Mouse (Mus musculus): Measurements from ENCODE around the gene Flrt1. TPM values are rescaled to one million over a fixed set of nuclear protein-coding genes. Genes with fewer than 3 reads are reported as not detected.

Flrt1 gene
- under 1 TPM; 0.61 to 0.99 TPM for total RNA-seq (2021)
- long read RNA-seq, experiment 1, partial matches to known transcripts = 0 of 4 reads
- long read RNA-seq, experiment 1, other reads (novel, unspliced or antisense) = 4 of 4 reads
- long read RNA-seq, experiment 2, partial matches to known transcripts = 0 of 1 reads
- long read RNA-seq, experiment 2, other reads (novel, unspliced or antisense) = 1 of 1 reads

DNA sequence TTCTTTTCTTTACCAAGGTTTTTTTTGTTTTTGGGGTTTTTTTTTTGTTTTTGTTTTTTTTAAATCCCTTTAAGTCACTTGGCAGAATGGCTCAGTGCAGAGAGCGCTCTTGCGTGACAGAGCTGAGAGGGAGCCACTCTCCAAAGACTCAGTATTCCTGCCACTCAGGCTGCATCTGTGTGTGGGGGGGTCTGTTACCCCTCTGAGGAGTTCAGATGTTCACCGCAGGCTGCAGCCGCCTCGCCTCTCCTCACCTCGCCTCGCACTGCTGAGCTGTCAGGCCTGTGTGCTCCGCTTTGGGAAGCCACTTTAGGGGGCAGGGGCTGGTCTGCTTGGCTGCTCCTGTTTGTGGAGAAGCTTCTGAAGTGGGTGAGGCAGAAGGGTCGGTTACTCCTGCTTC lies at the start of gene Flrt1:
TSS of gene Flrt1 (minus strand) at position 186 of the 400 bp plus-strand sequence.
- DNase-seq = no peak

GRCm38 (mm10) chr19:7155196-7155595 lies 49.7 kb upstream of the Flrt1 start:
- peak; percentile 42 for DNase-seq

DNA sequence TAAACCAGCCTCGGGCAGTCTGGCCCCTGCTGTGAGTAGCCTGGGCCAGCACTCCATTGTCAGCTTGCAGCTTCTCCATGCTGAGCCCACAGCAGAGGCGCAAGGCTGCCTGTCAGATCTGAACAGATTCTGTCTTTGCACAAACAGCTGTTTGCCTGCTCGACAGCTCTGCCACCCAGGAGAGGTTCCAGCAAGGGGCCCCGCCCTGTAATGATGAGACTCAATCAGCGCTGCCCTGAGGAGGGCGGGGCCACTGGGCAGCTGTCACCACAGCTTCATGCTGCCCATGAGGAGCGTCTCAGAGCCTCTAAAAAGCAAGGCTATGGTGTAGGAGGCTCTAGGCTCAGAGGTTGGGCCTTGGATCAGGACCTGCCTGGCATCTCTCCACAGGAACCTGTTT lies 47.7 kb upstream of the Flrt1 start:
- peak; percentile 68 for DNase-seq

DNA sequence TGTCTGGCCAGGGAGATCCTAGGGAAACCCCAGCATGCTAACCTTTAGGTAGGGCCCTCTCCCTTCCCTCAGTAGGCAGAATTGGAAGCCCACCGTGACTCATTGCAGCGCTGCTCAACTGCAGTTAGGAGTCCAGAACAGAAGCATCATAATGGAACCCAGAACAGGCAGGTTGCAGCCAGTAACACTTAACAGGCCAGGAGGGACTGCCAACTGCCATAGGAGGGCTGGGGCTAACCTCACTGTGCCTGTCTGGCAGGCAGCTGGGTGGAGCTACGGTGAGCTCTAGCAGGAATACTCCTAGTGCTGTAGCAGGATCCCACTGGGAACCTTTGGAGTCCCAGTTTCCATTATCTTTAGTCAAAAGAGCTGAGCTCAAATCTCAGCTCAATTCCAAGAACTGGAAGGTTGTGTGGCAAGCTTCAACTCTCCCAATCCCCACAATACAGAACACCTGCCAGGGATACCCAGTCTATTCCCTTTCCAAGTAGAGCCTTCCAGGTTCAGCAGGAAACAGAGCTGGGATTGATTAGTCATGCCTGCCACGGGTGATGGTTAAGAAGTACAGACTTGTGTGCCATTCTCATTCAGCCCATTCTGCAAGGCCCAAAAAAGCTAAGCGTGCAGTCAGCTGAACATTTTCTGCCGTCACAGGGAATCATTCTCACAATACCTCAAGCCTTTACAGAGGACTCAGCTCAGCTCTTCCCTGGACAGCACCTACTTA lies 46.6 kb upstream of the Flrt1 start:
- no peak for DNase-seq

DNA sequence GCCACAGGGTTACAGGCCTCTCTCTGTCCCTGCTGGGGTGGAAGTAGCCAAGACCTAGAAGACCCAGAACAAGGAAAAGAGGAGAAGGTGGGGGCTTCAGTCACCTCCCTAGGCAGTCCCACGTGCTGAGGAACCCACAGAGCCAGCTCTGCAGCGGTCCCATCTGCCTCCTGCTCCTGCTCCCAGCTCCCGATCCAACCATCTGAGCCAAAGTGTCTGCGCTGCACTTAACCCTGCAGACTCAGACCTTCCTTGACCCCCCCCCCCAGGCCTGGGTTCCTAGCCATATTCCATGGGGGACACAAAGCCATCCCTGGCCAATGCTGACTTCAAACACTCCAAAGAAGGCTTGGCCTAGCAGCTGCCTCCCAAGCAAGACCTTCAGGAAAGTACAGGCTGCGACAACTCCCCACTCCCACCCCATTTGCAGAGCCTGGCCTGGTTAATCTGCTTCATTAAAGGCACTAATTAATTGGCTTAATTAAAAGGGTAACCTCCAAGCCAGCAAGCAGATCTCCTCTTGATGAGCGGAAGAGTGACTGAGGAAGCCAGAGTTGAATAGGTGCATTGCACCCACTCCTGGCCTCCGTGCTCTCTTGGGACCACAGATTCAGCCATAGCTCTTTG lies 45.9 kb upstream of the Flrt1 start:
- DNase-seq = no peak

GRCm38 (mm10) chr19:7149158-7149685 lies 43.7 kb upstream of the Flrt1 start:
- no peak for DNase-seq

DNA sequence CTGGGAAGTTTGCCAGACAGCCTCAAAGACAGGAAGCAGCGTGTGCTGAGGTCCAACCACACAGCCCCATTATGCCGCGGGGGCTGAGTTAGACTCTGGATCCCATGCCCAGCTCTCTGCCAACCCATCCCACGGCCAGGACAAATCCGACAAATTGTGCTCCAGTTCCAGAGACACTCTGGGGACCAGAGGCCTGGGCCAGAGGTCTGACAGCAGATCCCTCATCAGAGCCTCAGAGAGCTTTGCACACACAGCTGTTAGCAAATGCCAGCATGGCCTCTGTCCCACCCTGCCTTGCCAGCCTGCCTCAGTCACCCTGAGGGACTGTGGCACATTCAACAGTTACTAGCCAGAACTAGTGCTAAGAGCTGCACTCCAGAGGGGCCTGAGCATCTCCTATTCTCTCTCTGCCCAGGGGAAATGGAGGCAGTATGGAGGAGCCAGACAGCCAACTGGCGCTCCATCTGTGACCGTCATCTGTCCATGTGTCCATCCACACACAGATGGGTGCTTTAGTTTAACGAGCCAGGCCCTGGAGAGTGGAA lies 43.1 kb upstream of the Flrt1 start:
- DNase-seq = no peak

DNA sequence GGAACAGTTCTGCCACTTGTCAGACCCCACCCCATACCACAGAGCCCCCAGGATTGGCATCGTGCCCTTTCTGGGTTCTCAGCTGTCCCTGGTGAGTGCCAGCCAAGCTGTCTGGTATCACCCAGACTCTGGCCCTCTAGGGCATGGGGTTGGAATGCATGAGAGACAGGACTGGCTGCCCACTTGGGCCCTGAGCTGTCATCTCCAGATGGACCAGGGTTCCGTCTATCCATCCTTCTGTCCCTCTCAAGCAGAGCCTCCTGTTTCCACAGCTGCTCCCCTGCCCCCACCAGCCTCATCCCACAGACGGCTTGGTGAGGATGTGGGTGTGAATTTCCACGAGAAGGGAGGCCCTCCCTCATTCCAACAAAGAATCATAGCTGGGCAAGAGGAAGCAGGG lies 42.6 kb upstream of the Flrt1 start:
- DNase-seq = peak; percentile 39

DNA sequence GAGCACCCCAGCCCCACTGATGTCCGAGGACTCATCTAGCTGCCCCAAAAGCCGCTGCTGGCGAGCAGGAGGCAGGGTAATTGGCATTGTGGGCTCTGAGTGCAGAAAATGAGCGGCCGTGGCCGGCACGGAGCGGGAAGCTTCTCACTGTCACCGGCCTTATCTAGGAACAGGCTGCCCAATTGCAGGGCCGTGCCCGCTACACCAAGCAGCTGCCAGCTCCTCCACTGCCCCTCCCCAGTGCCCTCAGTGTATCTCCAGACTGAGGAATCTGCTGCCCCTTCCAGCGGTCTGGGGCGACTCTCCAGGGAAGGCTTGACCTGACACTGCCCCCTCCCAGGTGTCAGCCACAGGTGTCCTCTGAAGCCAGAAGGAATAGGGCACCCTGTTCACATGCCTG lies 40.8 kb upstream of the Flrt1 start:
- DNase-seq = no peak

GRCm38 (mm10) chr19:7144458-7144857 lies 38.9 kb upstream of the Flrt1 start:
- DNase-seq = no peak

GRCm38 (mm10) chr19:7143854-7144253 lies 38.3 kb upstream of the Flrt1 start:
- peak; percentile 72 for DNase-seq

- DNase-seq = no peak
Observed at GRCm38 (mm10) chr19:7142207-7142915, 36.8 kb upstream of the Flrt1 start.

- no peak for DNase-seq
Observed at GRCm38 (mm10) chr19:7140856-7141421, 35.4 kb upstream of the Flrt1 start.

- peak; percentile 39 for DNase-seq
Observed at GRCm38 (mm10) chr19:7140373-7140772, 34.8 kb upstream of the Flrt1 start.

DNA sequence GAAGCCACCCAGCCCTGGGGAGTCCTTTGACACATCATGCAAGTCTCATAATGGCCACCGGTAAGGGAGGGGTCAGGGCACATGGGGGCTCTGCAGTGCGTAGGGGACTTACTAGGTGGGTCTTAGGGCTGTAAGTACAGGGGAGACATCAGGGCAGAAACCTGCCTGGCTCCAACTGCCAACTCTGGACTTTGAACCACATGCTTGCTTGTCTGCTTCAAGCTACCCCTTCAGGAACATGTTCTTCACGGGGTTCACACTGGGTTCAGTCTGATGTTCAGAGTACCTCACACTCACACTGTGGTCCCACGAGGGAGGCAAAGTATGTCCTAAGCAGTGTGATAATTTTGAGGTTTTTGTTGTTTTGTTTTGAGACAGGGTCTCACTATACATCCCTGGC lies 33.8 kb upstream of the Flrt1 start:
- no peak for DNase-seq

DNA sequence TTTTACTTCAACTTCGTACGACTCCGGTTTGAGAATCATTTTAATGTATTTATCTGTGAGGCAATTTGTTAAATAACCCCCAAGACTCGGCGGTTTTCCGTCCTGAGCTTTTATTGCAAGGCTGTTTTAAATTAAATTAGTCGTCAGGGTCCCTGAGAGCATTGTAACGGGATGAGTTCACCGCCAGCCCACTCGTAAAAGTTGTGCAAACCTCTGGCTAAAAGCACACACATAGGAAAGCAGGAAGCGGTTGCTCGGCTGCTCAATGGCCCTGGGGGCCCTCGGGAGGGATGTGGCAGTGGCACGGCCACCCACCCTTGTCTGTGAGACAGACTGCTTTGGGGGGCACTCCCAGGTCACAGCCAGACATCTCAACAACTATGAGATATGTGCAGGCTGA lies 32.8 kb upstream of the Flrt1 start:
- DNase-seq = no peak

DNA sequence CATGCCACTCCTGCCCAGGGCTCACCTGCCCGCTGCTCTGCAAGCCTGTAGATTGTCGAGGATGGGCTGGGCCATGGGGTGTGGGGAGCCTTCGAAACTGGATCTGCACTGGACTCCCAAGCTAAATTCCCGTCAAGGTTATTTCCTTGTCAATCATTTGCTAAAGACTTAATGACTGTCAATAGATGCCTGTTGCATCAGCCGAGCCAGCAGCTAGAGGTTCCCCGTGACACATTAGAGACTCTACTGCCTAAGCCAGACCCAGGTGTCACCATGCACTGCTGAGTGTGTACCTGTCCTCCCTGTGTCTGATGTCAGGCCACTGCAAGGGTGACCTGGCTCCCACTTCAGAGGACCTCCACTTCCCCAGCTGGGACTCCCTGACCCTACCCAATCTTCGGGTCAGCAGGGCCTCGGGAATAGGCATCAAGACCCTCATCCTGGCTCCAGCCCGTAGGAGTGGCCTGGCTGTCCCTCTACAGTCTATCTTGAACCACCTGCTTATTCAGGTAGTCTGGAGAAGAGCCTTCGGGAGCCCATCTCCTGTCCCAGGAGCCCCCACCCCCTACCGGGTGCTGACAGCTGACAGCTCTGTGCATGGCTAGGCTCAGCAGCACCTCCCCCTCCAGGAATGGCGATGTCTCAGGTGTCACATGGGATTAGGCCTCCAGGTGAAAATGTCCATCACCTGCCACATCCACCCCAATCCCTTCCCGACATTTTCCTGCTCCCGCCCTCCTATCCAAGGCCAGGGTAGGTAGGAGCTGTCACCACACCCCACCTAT lies 31.4 kb upstream of the Flrt1 start:
- DNase-seq = no peak

DNA sequence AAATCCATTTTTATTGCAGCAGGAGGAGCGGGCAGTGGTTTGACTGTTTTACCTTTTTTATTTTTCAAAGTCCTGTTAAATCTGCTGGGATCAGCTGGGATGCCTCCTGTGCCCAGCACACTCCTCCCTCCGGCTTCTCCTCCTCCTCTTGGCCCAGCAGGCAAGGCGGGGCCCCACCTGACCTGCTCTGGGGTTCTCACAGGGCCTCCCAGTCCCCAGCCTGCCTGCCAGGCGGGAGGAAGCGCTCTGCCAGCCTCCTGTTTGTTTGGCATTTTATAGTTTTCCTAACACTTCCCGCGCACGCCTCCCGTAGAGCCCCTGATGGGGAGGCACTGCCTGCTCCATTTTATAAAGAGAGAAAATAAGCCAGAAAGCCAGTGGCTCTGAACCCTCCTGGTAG lies 30.5 kb upstream of the Flrt1 start:
- DNase-seq = no peak

- DNase-seq = peak; percentile 52
Observed at GRCm38 (mm10) chr19:7135525-7135924, 30.0 kb upstream of the Flrt1 start.

- DNase-seq = peak; percentile 54
Observed at GRCm38 (mm10) chr19:7134631-7135091, 29.1 kb upstream of the Flrt1 start.

DNA sequence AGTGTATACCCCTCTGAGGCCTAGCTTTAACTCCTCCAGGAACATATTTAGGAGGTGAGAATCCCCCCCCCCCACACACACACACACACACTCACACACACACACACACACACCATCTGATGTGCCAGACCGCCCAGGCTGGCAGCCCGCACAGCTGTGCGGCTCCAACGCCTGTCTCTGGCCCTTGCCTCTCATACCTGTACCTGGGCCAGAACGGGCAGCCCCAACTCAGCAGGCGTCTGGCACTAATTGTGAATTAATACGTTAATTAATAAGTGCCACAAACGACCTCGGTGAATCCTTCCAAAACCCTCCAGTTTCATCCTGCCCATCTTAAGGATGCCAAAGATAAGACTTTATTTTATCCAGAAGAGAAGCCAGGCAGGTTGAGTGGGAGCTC lies 27.9 kb upstream of the Flrt1 start:
- DNase-seq = no peak

All from gastrocnemius, postnatal 10 days (tissue).